Mouse (Mus musculus) stomach, embryonic 16.5 days (tissue): ENCODE measurements around the gene Ccdc85c. TPM values are rescaled to one million over a fixed set of nuclear protein-coding genes. Genes with fewer than 3 reads are reported as not detected.

ENCODE experiments used
- ATAC-seq: fragments of 200-750 bp; cut with Nextera tagmentation; 2 replicates; pipeline ENCODE4 v1.8.0; 2017; ENCODE audit warnings: moderate number of reproducible peaks, moderate TSS enrichment; ENCODE audit not compliant: insufficient read depth, low FRiP score
- H3K27ac ChIP-seq: fragments of 300-500 bp; sonication (generic); 2 replicates; pipeline ENCODE4 v1.5.1; 2014; ENCODE audit warnings: low read length
- H3K27me3 ChIP-seq: fragments of 300-500 bp; sonication (generic); 2 replicates; pipeline ENCODE4 v1.6.1; 2014; ENCODE audit warnings: low read length, control low read depth, mixed read lengths; ENCODE audit not compliant: control insufficient read depth, insufficient read depth
- H3K36me3 ChIP-seq: fragments of 300-500 bp; sonication (generic); 2 replicates; pipeline ENCODE4 v1.6.1; 2014; ENCODE audit warnings: low read length; ENCODE audit not compliant: control insufficient read depth, insufficient read depth
- H3K4me1 ChIP-seq: fragments of 300-500 bp; sonication (generic); 2 replicates; pipeline ENCODE4 v1.6.1; 2014; ENCODE audit warnings: low read length, control low read depth, mixed read lengths; ENCODE audit not compliant: control insufficient read depth, insufficient read depth
- H3K4me2 ChIP-seq: fragments of 300-500 bp; sonication (generic); 2 replicates; pipeline ENCODE4 v1.6.1; 2014; ENCODE audit warnings: low read depth, low read length, mixed read lengths
- H3K4me3 ChIP-seq: fragments of 300-500 bp; sonication (generic); replicated peaks from 2 replicates; pipeline ENCODE4 v1.5.1; 2014; ENCODE audit warnings: mild to moderate bottlenecking, low read length
- H3K9ac ChIP-seq: fragments of 300-500 bp; sonication (generic); 2 replicates; pipeline ENCODE4 v1.6.1; 2014; ENCODE audit warnings: low read length
- H3K9me3 ChIP-seq: fragments of 300-500 bp; sonication (generic); replicated peaks from 2 replicates; pipeline ENCODE4 v1.6.1; 2016; ENCODE audit warnings: low read length, control low read depth; ENCODE audit not compliant: control insufficient read depth
- WGBS: fragments of 180-500 bp; shearing (Covaris S2); extraction: QIAGEN DNeasy Blood & Tissue Kit; methylation state at CpG from one replicate; pipeline ENCODE4 v1.1.7; 2014; 5-methylcytosine and 5-hydroxymethylcytosine counted together
- polyA plus RNA-seq: library from polyadenylated mRNA; unstranded; fragments of >200 nt; fragmentation: Nextera tagmentation; extraction: Ambion mirVana; gene quantifications from 2 replicates; pipeline ENCODE4 v1.2.1, GENCODE M21; 2015

The Ccdc85c gene
- polyA plus RNA-seq, 1 experiment from 2014 or later = 6.9 TPM

- Histone ChIP-seq H3K4me1 (peaks cover 31% of the 10 kb centered on the region), H3K4me3 (no peak overlapping the region), H3K27ac (no peak overlapping the region), H3K9ac (no peak overlapping the region), H3K36me3 (no peaks in the 10 kb centered on the region), H3K4me2 (no peak overlapping the region), H3K27me3 (no peaks in the 10 kb centered on the region), H3K9me3 (no peaks in the 10 kb centered on the region)
- no peak; the same call in 1 of the 2 replicates for ATAC-seq
- WGBS = 67% methylated on average over 6 of the region's 7 CpGs
Observed at GRCm38 (mm10) chr12:108264918-108265317, 10.3 kb downstream of the Ccdc85c start.

GRCm38 (mm10) chr12:108260950-108261349 lies 14.3 kb downstream of the Ccdc85c start:
- H3K4me1 ChIP-seq = peaks cover 17% of the 10 kb centered on the region

GRCm38 (mm10) chr12:108259322-108260049 lies 15.7 kb downstream of the Ccdc85c start:
- H3K4me1 ChIP-seq = peaks cover 16% of the 10 kb centered on the region
- H3K27me3 ChIP-seq = no peaks in the 10 kb centered on the region
- no peak overlapping the region for H3K4me3 ChIP-seq
- ATAC-seq = no peak
- H3K9me3 ChIP-seq = no peaks in the 10 kb centered on the region
- 90% methylated on average over 24 of the region's 24 CpGs for WGBS
- H3K27ac ChIP-seq = no peak overlapping the region
- H3K36me3 ChIP-seq = no peaks in the 10 kb centered on the region
- no peak overlapping the region for H3K9ac ChIP-seq
- no peak overlapping the region for H3K4me2 ChIP-seq

More at GRCm38 (mm10) chr12:108260950-108261349, 14.3 kb downstream of the Ccdc85c start:
- Histone ChIP-seq H3K36me3 (no peaks in the 10 kb centered on the region), H3K4me2 (no peak overlapping the region), H3K4me3 (no peak overlapping the region), H3K9ac (no peak overlapping the region), H3K9me3 (no peaks in the 10 kb centered on the region), H3K27me3 (no peaks in the 10 kb centered on the region), H3K27ac (no peak overlapping the region)
- no peak for ATAC-seq
- 85% methylated on average over 12 of the region's 12 CpGs for WGBS

- Histone ChIP-seq H3K4me3 (no peak overlapping the region), H3K27ac (no peak overlapping the region), H3K4me1 (peaks cover 34% of the 10 kb centered on the region), H3K27me3 (no peaks in the 10 kb centered on the region), H3K9me3 (no peaks in the 10 kb centered on the region), H3K4me2 (no peak overlapping the region), H3K36me3 (no peaks in the 10 kb centered on the region), H3K9ac (no peak overlapping the region)
- WGBS = 52% methylated on average over 10 of the region's 10 CpGs
- 0 out of 2 replicates have a peak, but pooled peaks have one; percentile 49 for ATAC-seq
Observed at GRCm38 (mm10) chr12:108256734-108257133, 18.5 kb downstream of the Ccdc85c start.

- H3K9ac ChIP-seq = no peak overlapping the region; the same call in 1 of the 2 replicates
- H3K4me1 ChIP-seq = peaks cover 39% of the 10 kb centered on the region
- H3K4me3 ChIP-seq = no peak overlapping the region
- H3K27me3 ChIP-seq = no peaks in the 10 kb centered on the region
- H3K27ac ChIP-seq = no peak overlapping the region
- no peak overlapping the region for H3K4me2 ChIP-seq
- no peak for ATAC-seq
- no peaks in the 10 kb centered on the region for H3K36me3 ChIP-seq
- no peaks in the 10 kb centered on the region for H3K9me3 ChIP-seq
- WGBS = 46% methylated on average over 5 of the region's 5 CpGs
Observed at GRCm38 (mm10) chr12:108255960-108256359, 19.3 kb downstream of the Ccdc85c start.

- Histone ChIP-seq H3K9me3 (no peaks in the 10 kb centered on the region), H3K36me3 (no peaks in the 10 kb centered on the region), H3K27me3 (no peaks in the 10 kb centered on the region), H3K4me2 (no peak overlapping the region), H3K4me3 (no peak overlapping the region), H3K4me1 (peaks cover 39% of the 10 kb centered on the region), H3K9ac (no peak overlapping the region), H3K27ac (0 out of 2 replicates have a peak overlapping the region, but pooled peaks have one; percentile 18)
- ATAC-seq = no peak
- 29% methylated on average over 8 of the region's 8 CpGs for WGBS
Observed at GRCm38 (mm10) chr12:108255511-108255919, 19.7 kb downstream of the Ccdc85c start.

- H3K27ac ChIP-seq = peak overlapping the region; percentile 88
- H3K27me3 ChIP-seq = no peaks in the 10 kb centered on the region
- no peak for ATAC-seq
- WGBS = 63% methylated on average over 12 of the region's 12 CpGs
- H3K4me3 ChIP-seq = no peak overlapping the region
- H3K4me1 ChIP-seq = peaks cover 54% of the 10 kb centered on the region
- H3K9ac ChIP-seq = no peak overlapping the region
- no peak overlapping the region for H3K4me2 ChIP-seq
- H3K36me3 ChIP-seq = no peaks in the 10 kb centered on the region
- no peaks in the 10 kb centered on the region for H3K9me3 ChIP-seq
Observed at GRCm38 (mm10) chr12:108253042-108253441, 22.2 kb downstream of the Ccdc85c start.

- Histone ChIP-seq H3K9me3 (no peaks in the 10 kb centered on the region), H3K4me1 (peaks cover 56% of the 10 kb centered on the region), H3K4me2 (0 out of 2 replicates have a peak overlapping the region, but pooled peaks have one; percentile 24), H3K36me3 (no peaks in the 10 kb centered on the region), H3K9ac (no peak overlapping the region; the same call in 1 of the 2 replicates), H3K27ac (peak overlapping the region; percentile 88), H3K4me3 (no peak overlapping the region), H3K27me3 (no peaks in the 10 kb centered on the region)
- ATAC-seq = peak; percentile 54; the same call in 1 of the 2 replicates
- 58% methylated on average over 15 of the region's 15 CpGs for WGBS
Observed at GRCm38 (mm10) chr12:108251825-108252542, 23.2 kb downstream of the Ccdc85c start.
